Mouse (Mus musculus): Measurements from ENCODE around the gene Kbtbd7.
"Not testable (repeated sequence)": the region's sequence is repeated elsewhere in the genome, so short reads cannot be mapped to it uniquely, and the experiment has no call there.

Kbtbd7 gene

GRCm38 (mm10) chr14:79425979-79426729 lies at the start of gene Kbtbd7:
TSS of gene Kbtbd7 (plus strand) at chr14:79426511.
- DNase-seq (ENCODE audit: low spot score), result peak; percentile 91

GRCm38 (mm10) chr14:79377041-79377440 lies 49.3 kb upstream of the Kbtbd7 start:
- DNase-seq (ENCODE audit: low spot score), result no peak

GRCm38 (mm10) chr14:79383120-79383519 lies 43.2 kb upstream of the Kbtbd7 start:
- no peak for DNase-seq (ENCODE audit: low spot score)

GRCm38 (mm10) chr14:79388304-79388703 lies 38.0 kb upstream of the Kbtbd7 start:
- DNase-seq (ENCODE audit: low spot score), result no peak

DNA sequence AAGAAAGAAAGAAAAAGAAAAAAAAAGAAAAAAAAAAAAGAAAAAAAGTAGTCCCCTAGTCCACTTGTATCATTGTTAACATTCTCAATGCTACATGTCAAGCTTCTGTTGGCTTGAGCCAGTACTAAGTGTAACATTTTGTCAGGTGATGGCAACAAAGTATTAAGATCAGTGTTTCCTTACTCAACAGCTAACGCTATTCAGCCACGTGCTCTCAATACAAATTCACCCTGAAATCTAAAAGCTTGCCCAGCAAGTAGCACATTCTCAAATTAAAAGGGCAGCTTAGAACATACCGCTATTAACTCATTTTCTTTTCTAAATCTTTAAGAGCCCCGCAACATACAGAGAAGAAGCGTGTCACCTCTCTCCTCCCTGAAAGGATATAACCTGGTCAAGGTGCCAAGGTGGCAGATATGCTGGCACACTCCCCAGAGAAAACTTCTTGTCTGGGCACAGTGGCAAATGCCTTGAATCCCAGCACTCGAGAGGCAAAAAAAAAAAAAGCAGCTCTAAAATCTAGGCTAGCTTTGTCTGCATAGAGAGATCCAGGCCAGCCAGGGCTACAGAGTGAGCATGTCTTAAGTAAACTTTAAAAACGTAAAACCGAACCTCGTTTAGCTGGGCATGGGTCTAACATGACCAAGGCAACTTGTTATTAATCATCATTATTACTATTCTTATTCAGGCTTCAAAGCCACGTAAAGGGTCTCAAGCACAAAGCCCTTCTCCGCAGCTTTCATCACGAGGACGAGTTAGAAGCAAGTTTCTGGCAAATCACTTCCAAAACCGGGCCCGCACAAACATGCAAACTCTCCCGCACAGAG lies 36.7 kb upstream of the Kbtbd7 start:
- DNase-seq (ENCODE audit: low spot score), result no peak

- DNase-seq (ENCODE audit: low spot score), result peak; percentile 96
Measured at GRCm38 (mm10) chr14:79390265-79390926, 35.9 kb upstream of the Kbtbd7 start, which contains the start of gene Naa16. TSS of gene Naa16 (minus strand) at chr14:79390778.

GRCm38 (mm10) chr14:79393289-79393688 lies 33.0 kb upstream of the Kbtbd7 start:
- no peak for DNase-seq (ENCODE audit: low spot score)

DNA sequence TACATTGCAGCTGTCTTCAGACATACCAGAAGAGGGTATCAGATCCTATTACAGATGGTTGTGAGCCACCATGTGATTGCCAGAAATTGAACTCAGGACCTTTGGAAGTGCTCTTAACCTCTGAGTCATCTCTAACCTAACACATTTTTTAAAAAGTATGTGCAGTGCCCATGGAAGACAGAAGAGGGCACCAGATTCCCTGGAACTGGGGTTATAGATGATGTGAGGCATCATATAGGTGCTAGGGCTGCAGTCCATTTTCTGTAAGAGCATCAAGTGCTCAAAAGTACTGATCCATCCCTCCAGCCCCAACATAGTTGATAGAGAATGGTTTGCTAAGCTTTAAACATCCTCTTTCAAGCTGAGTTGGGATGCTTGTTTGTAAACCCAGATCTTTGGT lies 31.7 kb upstream of the Kbtbd7 start:
- DNase-seq (ENCODE audit: low spot score), result no peak

GRCm38 (mm10) chr14:79397321-79398122 lies 28.8 kb upstream of the Kbtbd7 start, which contains the start of gene Mtrf1:
TSS of gene Mtrf1 (plus strand) at chr14:79397772.
- peak; percentile 47 for DNase-seq (ENCODE audit: low spot score)

DNA sequence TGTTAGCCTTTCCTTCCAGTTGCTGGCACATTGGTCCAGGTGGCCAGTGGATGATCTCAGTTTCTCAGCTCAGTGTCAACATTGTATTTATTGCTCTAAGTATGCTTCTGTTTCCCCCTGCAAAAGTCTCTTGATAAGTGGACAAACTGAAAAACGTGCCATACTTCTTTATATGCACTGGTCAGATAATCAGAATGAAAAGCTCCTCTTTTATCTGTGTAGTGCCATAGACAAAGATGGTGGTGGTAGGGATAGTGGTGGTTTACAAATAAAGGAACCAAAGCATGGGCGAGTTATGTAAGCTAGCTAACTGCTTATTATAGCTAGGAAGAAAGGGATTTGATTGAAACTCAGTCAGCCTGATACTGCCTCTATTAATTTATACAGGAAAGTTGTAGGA lies 18.7 kb upstream of the Kbtbd7 start:
- no peak for DNase-seq (ENCODE audit: low spot score)

DNA sequence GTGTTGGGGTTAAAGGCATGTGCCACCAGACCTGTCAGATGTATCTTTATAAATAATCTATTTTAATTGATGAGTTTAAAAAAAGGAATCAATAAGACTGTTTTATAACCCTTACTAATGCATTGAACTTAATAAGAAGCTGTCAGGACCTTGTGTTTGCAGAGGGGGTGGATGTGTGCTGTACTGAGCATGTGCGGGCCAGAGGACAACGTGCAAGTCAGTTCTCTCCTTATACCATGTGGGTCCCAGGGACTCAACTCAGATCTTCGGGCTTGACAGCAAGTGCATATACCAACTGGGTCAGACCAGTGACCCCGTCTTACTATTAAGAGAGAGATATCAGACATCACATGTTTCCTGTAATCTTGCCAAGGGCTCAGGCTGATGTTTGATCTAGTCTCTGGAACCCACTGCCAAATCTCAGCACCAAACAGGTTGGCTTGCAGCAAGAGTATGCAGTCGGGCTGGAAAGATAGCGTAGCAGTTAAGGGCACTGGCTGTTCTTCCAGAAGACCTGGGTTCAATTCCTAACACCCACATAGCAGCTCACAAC lies 17.0 kb upstream of the Kbtbd7 start:
- no peak for DNase-seq (ENCODE audit: low spot score)

DNA sequence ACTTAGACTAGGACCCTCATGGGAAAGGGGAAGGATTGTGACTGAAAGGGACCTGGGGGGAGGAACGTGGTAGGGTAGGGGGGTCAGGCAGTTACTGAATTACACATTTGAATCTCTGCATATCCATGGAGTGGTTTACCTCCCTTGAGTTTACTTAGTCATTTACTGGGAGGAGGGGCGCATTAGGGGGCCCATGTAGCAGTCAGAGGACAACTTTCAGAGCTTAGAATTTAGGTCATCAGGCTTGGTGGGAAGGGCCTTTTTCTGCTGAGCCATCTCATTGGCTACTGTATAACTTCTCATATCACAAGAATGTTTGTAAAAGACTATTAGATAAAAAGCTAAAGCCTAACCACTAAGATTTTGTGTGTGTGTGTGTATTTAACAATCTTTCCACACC lies 15.6 kb upstream of the Kbtbd7 start:
- no peak for DNase-seq (ENCODE audit: low spot score)

GRCm38 (mm10) chr14:79413121-79413520 lies 13.2 kb upstream of the Kbtbd7 start:
- no peak for DNase-seq (ENCODE audit: low spot score)

- DNase-seq (ENCODE audit: low spot score), result no peak
Measured at GRCm38 (mm10) chr14:79420083-79420685, 6.1 kb upstream of the Kbtbd7 start.

GRCm38 (mm10) chr14:79426730-79427365 lies 537 bp downstream of the Kbtbd7 start:
- not testable (repeated sequence) for DNase-seq (ENCODE audit: low spot score)

DNA sequence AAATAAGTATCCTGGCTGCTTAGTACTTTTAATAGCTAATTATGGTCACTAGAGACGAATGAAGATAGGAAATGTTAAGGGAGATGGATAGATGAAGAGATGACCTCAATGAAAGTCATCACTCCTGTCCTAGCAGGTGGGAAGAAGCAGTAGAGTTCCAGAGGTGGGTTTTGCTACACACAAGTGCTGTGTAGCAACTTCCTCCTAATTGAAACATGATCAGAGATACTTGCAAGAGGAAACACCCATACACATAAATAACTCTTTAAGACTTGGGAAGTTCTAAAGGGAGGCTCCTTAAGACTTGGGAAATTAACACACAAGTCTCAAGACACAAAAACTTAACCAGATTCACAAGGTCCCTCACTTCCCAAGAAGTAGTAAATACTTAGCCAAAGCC lies 7.8 kb downstream of the Kbtbd7 start:
- no peak for DNase-seq (ENCODE audit: low spot score)

- no peak for DNase-seq (ENCODE audit: low spot score)
Measured at GRCm38 (mm10) chr14:79440655-79441054, 14.3 kb downstream of the Kbtbd7 start.

DNA sequence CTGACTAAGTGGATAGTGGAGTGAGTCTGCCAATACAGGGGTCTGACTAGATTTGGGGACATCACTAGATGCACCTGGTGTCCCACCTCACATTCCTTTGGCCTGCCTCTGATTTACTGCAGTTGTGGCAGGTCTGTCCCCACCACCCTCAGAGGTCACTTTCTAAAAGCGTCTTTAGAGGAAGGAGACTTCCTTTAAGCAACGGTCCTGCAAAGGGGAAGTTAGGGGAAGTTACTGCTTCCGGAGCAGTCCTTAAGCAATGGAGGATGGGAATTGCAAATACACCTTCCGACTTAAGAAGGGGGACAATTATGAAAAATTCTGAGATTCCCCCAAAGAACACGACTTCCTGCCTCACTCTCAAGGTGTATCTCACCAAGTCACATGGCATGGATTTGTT lies 15.1 kb downstream of the Kbtbd7 start:
- DNase-seq (ENCODE audit: low spot score), result no peak

DNA sequence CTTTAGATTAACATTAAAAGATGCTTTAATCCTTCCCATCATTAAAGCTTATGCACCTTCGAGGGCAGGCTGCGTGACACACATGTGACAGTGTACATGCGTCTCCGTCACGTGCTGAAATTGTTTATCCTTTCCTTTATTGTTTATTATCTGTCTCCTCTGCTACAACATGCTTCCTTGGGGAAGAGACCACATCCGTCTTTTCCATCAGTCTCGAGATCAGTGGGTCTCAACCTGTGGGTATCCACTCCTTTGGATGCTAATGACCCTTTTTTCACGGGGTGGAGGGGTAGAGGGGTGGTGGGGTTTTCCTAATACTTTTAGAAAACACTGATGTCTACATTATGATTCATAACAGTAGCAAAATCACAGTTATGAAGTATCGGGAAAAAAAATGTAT lies 18.3 kb downstream of the Kbtbd7 start:
- no peak for DNase-seq (ENCODE audit: low spot score)

GRCm38 (mm10) chr14:79445055-79445620 lies 18.8 kb downstream of the Kbtbd7 start:
- no peak for DNase-seq (ENCODE audit: low spot score)

All from ovary, postnatal 36 days (tissue).